Mouse (Mus musculus): ENCODE results near the gene Ap3s2.

Gene Ap3s2

DNA sequence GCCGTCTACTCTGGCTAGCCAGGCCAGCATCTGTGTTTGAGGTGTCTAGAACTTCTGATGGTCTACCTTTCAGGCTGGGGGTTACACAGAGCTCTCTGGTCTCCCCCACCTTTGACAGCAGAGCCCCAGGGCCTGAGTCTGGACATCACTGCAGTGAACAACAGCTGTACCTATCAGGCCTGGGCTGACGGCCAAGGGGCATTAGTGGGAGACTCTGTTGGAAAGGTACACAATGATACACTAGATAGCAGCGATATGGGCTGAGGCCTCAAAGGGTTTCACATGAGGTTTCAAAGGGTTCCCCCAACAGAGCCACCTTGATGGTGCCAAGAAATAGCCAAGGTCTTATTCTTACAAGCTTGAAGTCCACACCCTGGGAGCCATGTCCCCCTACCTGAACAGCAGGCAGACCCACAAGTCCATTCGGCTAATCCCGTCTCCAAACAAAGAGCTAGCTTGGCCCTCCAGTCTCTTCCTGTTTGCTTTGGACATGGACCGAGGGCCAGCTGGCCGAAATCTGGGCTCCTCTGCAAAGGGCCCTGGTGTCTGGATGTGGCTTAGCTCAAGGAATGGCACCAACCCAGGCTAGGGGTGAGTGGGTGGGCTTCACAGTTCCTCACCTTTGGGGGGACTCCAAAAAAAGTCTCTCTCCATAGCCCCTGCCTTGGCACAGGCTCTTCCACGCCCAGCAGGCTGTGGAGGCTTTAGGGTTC is 76.2 kb downstream of the Ap3s2 start:
- no peak for DNase-seq (ENCODE audit: low spot score in 2 of 2)

DNA sequence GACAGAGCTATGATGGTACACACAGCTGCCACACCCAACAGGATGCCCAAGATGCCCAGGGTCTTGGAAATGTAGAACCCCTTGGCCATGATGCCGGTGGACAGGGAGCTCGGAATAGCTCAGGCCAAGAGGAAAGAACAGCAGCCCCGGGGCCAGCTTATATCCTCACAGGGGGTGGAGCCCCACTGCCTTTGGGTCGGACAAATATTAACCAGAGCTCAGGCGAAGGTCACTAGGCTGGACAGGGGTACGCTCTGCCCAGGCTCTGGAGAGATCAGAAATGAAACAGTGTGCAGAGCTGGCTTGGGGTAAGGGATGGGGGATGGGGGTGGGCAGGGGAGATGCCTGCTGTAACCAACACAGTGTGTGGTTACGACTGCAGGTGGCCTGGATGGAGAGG is 78.3 kb downstream of the Ap3s2 start:
- no peak for DNase-seq (ENCODE audit: low spot score in 2 of 2)

DNA sequence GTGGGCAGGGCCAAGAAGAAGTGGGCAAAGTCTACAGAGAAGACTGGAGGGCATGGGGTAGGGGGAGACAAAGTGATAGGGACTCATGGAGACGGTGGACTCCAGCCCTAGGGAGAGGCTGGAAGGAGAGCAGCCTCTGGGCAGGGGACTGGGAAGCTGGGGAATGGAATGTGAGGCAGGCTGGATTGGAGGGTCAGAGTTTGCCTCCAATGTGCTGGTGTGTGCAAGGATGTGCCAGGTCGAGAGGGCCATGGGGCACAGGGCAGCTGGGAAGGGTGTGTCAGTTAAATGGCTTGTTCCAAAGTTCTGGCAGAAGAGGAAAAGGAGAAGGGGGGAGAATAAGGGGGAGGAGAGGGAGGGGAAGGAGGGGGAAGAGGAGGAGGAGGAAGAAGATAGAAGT is 83.2 kb downstream of the Ap3s2 start:
- no peak for DNase-seq (ENCODE audit: low spot score in 2 of 2)

DNA sequence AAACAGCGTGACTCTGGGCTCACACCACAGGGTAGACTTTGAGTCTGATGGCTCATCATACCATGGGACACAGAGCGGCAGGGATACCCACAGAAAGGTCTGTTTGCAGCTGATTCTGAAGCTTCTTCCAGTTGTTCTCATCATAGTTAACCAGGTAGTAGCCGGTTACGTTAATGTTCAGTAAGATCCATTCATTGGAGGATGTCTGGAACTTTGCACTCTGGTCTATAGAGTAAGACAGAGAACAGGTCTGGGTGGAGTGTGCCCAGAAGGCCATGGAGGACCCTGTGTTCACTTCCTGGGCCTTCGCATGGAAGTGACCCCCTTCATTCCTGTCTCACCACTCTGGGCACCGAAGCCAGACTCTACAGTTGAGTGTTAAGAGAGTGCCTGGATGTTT is 85.3 kb downstream of the Ap3s2 start:
- no peak for DNase-seq (ENCODE audit: low spot score in 2 of 2)

DNA sequence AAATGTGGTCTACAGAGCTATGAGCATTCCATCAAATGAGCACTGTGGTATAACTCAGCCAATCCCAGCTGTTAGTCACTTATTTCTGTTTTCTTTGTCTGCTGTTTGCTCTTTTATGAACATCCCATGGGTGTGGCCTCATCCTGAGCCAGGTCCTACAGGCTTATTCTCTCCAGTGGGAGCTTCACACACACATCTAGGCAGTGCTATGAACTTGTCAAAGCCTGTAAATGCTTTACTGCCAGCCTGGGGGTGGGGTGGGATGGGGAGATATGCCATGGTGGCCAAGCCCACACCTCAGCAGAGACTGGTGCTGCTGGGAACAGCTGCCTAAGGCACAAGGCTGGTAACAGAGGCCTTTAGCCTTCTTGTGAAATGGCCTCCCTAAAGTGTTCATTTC is 87.5 kb downstream of the Ap3s2 start:
- DNase-seq (ENCODE audit: low spot score in 2 of 2) = no peak

DNA sequence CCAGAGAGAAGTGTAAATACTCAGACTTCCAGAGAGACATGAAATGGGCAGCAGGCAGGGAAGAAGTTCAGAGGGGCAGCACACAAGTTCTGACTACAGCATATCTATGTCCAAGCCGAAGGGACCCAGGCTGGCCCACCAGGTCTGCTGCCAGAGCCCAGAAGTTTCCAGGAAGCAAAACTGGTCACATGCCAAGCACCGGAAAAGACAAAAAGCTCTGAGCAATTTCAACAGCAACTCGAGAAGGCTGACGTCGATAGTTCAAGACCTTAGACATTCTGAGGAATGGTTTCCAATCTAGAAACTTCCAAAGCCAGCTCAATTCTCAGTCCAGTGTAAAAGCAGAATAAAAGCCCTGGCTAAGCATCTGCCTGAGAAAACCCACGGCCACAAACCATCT is 88.9 kb downstream of the Ap3s2 start:
- DNase-seq (ENCODE audit: low spot score in 2 of 2) = no peak

DNA sequence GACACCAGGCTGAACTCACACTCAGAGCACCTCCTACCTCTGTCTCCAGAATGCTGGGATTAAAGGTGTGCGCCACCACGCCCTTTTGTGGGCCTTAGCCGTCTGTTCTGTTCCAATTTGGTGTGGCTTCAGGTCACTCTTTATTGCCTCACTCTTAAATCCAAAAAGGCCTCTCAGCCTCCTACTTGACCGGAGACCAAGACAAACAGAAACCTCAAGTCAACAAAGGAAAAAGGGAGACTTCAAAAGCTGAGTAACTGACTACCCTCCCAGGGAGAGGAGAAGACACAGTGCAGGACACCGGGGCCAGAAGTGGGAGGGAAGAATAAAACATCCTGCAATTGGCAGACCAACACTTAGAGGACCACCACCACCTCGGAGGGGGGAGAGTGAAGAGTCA is 89.3 kb downstream of the Ap3s2 start:
- no peak for DNase-seq (ENCODE audit: low spot score in 2 of 2)

DNA sequence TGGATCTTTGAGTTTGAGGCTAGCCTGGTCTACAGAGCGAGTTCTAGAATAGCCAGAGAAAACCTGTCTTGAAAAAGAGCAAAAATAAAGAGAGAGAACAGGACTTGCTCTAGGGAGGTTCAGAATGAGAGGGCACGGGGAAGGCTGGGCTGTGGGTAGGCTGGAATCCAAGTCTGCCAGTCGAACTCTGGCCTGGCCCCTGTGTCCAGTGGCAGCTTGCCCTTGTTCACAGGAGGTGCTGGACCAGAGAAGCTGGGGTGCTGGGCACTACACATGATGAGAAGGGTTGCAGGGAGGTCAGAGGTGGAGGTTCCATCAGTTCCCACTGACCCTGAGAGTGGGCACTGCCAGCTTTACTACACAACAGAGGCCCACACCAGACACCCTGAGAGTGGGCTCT is 92.1 kb downstream of the Ap3s2 start:
- no peak for DNase-seq (ENCODE audit: low spot score in 2 of 2)

All from spleen, postnatal 10 days (tissue).